Mouse (Mus musculus) kidney, embryonic 14.5 days (tissue): Measurements from ENCODE around the gene Gmeb2. TPM values are rescaled to one million over a fixed set of nuclear protein-coding genes. Genes with fewer than 3 reads are reported as not detected.

Experiments
- ATAC-seq: fragments of 200-750 bp; cut with Nextera tagmentation; 2 replicates; pipeline ENCODE4 v1.8.0; 2017; ENCODE audit warnings: moderate number of reproducible peaks, mild to moderate bottlenecking, moderate TSS enrichment, moderate library complexity; ENCODE audit not compliant: low FRiP score, low TSS enrichment
- H3K27ac ChIP-seq: fragments of 300-500 bp; sonication (generic); 2 replicates; pipeline ENCODE4 v1.5.1; 2014; ENCODE audit warnings: low read depth, mild to moderate bottlenecking, low read length, moderate library complexity, mixed read lengths
- H3K27me3 ChIP-seq: fragments of 300-500 bp; sonication (generic); 2 replicates; pipeline ENCODE4 v1.6.1; 2014; ENCODE audit warnings: mild to moderate bottlenecking, low read length; ENCODE audit not compliant: control insufficient read depth, insufficient read depth
- H3K36me3 ChIP-seq: fragments of 300-500 bp; sonication (generic); 2 replicates; pipeline ENCODE4 v1.6.1; 2014; ENCODE audit warnings: low read length, mixed read lengths; ENCODE audit not compliant: control insufficient read depth, insufficient read depth
- H3K4me1 ChIP-seq: fragments of 300-500 bp; sonication (generic); 2 replicates; pipeline ENCODE4 v1.6.1; 2014; ENCODE audit warnings: low read length, mixed read lengths; ENCODE audit not compliant: control insufficient read depth, insufficient read depth
- H3K4me2 ChIP-seq: fragments of 300-500 bp; sonication (generic); replicated peaks from 2 replicates; pipeline ENCODE4 v1.6.1; 2014; ENCODE audit warnings: low read depth, mild to moderate bottlenecking, low read length
- H3K4me3 ChIP-seq: fragments of 300-500 bp; sonication (generic); 2 replicates; pipeline ENCODE4 v1.5.1; 2014; ENCODE audit warnings: mild to moderate bottlenecking, low read length
- H3K9ac ChIP-seq: fragments of 300-500 bp; sonication (generic); 2 replicates; pipeline ENCODE4 v1.6.1; 2014; ENCODE audit warnings: low read depth, mild to moderate bottlenecking, low read length, moderate library complexity
- H3K9me3 ChIP-seq: fragments of 300-500 bp; sonication (generic); 2 replicates; pipeline ENCODE4 v1.6.1; 2016; ENCODE audit warnings: low read length; ENCODE audit not compliant: control insufficient read depth
- WGBS: fragments of 180-500 bp; shearing (Covaris S2); extraction: QIAGEN DNeasy Blood & Tissue Kit; methylation state at CpG from one replicate; pipeline ENCODE4 v1.1.7; 2014; 5-methylcytosine and 5-hydroxymethylcytosine counted together
- polyA plus RNA-seq: library from polyadenylated mRNA; unstranded; fragments of >200 nt; fragmentation: Nextera tagmentation; extraction: Ambion mirVana; gene quantifications from 2 replicates; pipeline ENCODE4 v1.2.1, GENCODE M21; 2014

Gene Gmeb2
- polyA plus RNA-seq, 1 experiment from 2014 or later: 17.9 TPM

GRCm38 (mm10) chr2:181238861-181239260, 49.0 kb downstream of the Gmeb2 start:
- no peak for ATAC-seq
- 73% methylated on average over 2 of the region's 2 CpGs for whole genome bisulfite sequencing
- no peak overlapping the region for H3K9ac ChIP-seq

GRCm38 (mm10) chr2:181238091-181238610, 49.7 kb downstream of the Gmeb2 start:
- no peak overlapping the region for H3K9ac ChIP-seq
- no peaks in the 10 kb centered on the region for H3K9me3 ChIP-seq
- no peak overlapping the region for H3K4me3 ChIP-seq
- 75% methylated on average over 10 of the region's 10 CpGs for WGBS
- H3K4me1 ChIP-seq: no peaks in the 10 kb centered on the region
- H3K27ac ChIP-seq: no peak overlapping the region
- no peaks in the 10 kb centered on the region; the same call in 1 of the 2 replicates for H3K36me3 ChIP-seq
- no peak for ATAC-seq
- no peak overlapping the region for H3K4me2 ChIP-seq
- no peaks in the 10 kb centered on the region for H3K27me3 ChIP-seq

More at GRCm38 (mm10) chr2:181238861-181239260, 49.0 kb downstream of the Gmeb2 start:
- Histone ChIP-seq H3K36me3 (no peaks in the 10 kb centered on the region; the same call in 1 of the 2 replicates), H3K27me3 (no peaks in the 10 kb centered on the region), H3K4me2 (no peak overlapping the region), H3K27ac (no peak overlapping the region), H3K4me3 (no peak overlapping the region), H3K9me3 (no peaks in the 10 kb centered on the region), H3K4me1 (no peaks in the 10 kb centered on the region)

DNA sequence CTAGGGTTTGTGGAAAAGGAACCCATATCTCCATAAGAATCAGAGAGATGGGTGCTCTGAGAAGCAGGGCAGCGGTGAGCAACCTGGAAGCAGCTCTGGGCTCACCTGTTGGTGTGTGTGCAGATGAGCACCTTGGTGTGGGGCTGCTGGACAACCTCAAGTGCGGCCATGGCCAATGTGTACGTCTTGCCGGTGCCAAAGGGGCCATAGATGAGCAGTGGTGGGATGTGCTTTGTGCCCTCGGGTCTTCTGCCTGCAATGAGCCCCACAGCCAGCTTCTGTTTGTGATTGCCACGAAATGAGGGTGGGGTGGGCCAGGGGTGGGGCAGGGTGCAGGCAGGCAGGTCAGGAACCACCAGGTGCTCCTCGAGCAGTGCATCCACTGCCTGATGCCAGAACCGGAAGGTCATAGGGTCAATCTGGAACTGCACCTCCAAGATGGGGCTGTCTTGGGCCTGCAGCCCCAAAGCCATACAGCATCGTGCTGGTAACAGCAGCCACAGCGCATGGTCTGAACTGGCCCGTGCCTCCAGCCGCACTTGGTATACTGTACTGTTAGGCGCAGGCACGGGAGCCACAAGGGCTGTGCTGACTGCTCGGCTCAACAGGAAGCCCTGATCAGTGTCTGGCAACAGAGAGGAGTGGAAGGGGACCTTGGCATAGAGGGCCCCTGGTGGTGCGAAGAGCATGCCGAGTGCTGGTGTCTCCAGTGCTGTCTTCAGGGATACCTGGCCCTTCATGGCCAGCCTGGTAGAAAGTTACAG, 50.4 kb downstream of the Gmeb2 start:
- Histone ChIP-seq H3K27ac (no peak overlapping the region), H3K4me1 (no peaks in the 10 kb centered on the region)
- no peak for ATAC-seq

DNA sequence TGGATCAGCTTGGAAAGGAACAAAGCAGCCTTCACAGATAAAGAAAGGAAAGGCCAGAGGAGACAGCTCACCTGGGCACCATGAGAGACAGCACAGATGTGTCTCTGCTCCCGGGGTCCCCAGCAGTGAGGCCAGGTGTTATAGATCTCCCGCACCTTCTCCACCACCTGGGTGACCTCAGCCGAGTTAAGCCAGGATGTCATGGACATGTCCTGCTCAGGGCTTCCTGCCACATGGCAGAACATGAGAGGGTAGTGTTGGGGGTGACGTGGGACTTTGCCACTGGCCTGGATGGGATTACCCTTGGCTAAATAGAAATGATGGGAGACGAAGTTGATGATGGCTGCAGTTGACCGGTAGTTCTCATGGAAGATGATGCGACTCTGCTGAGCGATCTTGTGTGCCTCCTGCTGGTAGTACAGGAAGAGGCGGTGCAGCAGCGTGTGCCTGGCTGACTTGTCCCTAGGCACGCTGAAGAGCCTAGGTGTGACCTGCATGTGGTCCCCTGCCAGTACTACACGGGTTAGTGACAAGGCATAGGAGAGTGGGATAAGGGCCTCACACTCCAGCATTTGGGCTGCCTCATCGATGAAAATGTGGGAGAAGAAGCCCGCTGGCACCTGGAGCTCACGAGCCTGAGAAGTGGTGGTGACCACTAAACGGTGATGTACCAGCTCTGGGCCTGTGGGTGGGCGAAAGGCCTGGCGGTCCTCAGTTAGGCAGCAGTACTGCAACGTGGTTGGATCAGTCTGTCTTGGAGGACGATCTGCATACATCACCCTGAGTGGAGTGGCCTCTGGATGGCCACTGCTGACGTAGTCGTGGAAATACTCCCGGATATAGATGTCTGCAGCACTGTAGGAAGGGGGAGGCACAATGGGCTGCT, 51.9 kb downstream of the Gmeb2 start:
- Histone ChIP-seq H3K4me3 (no peak overlapping the region), H3K36me3 (no peaks in the 10 kb centered on the region; the same call in 1 of the 2 replicates), H3K4me2 (no peak overlapping the region), H3K27me3 (no peaks in the 10 kb centered on the region), H3K4me1 (no peaks in the 10 kb centered on the region), H3K9ac (no peak overlapping the region), H3K27ac (no peak overlapping the region), H3K9me3 (no peaks in the 10 kb centered on the region)
- 86% methylated on average over 23 of the region's 23 CpGs for WGBS
- ATAC-seq: no peak

More for the DNA sequence above, 50.4 kb downstream of the Gmeb2 start:
- WGBS: 92% methylated on average over 17 of the region's 17 CpGs
- no peaks in the 10 kb centered on the region; the same call in 1 of the 2 replicates for H3K36me3 ChIP-seq
- H3K4me3 ChIP-seq: no peak overlapping the region
- H3K27me3 ChIP-seq: no peaks in the 10 kb centered on the region
- no peak overlapping the region for H3K9ac ChIP-seq
- no peak overlapping the region for H3K4me2 ChIP-seq
- H3K9me3 ChIP-seq: no peaks in the 10 kb centered on the region

DNA sequence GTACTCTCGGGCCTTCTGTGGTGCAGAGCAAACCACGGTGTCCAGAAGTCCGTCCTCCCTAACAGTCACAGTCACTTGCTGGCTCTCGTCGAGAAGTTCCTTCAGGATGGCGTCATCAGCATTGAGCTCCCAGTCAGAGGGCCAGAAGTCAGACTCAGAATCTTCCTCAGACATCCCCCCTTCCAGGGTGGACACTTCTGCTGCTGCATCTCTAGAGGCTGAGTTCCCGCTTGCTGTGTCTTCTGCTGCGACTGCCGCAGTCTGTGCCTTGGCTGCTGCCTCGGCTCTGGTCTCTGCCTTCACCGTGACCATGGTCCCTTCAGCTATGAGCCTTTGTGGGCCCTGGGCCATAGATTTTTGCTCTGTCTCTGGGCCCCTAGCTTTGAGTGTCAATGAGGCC, 53.2 kb downstream of the Gmeb2 start:
- H3K9me3 ChIP-seq: no peaks in the 10 kb centered on the region
- no peak overlapping the region for H3K27ac ChIP-seq
- H3K4me1 ChIP-seq: no peaks in the 10 kb centered on the region
- H3K4me2 ChIP-seq: no peak overlapping the region
- no peak overlapping the region for H3K4me3 ChIP-seq
- no peaks in the 10 kb centered on the region for H3K27me3 ChIP-seq
- no peak for ATAC-seq
- no peaks in the 10 kb centered on the region; the same call in 1 of the 2 replicates for H3K36me3 ChIP-seq
- no peak overlapping the region for H3K9ac ChIP-seq
- WGBS: 91% methylated on average over 11 of the region's 11 CpGs

- WGBS: 91% methylated on average over 15 of the region's 15 CpGs
- no peaks in the 10 kb centered on the region for H3K27me3 ChIP-seq
- H3K27ac ChIP-seq: no peak overlapping the region
- H3K4me2 ChIP-seq: no peak overlapping the region
- no peak overlapping the region for H3K9ac ChIP-seq
- H3K4me1 ChIP-seq: no peaks in the 10 kb centered on the region
- H3K36me3 ChIP-seq: no peaks in the 10 kb centered on the region; the same call in 1 of the 2 replicates
- no peak overlapping the region for H3K4me3 ChIP-seq
- no peak for ATAC-seq
- H3K9me3 ChIP-seq: no peaks in the 10 kb centered on the region
Observed at GRCm38 (mm10) chr2:181233443-181233842, 54.4 kb downstream of the Gmeb2 start.

DNA sequence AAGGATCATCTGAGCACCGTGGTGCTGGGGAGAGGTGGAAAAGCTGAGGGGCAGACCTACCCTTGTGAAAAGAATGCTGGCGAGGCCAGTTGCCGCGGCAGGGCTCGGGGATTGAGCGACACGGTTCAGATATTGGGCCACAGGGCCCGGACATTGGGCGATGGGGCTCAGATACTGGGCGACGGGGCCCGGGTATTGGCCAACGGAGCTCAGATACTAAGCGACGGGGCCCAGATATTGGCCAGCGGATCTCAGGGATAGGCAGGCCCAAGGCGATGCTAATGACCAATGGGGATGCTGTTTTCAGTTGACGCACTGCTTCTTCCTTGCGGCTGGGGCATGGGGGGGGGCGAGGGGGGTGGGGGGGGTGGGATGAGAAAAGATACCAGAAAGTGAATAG, 56.7 kb downstream of the Gmeb2 start:
- no peak for ATAC-seq
- H3K9me3 ChIP-seq: no peaks in the 10 kb centered on the region
- H3K4me2 ChIP-seq: no peak overlapping the region
- H3K4me1 ChIP-seq: no peaks in the 10 kb centered on the region
- 85% methylated on average over 19 of the region's 20 CpGs for WGBS
- H3K27ac ChIP-seq: no peak overlapping the region
- no peaks in the 10 kb centered on the region for H3K36me3 ChIP-seq
- H3K27me3 ChIP-seq: no peaks in the 10 kb centered on the region
- no peak overlapping the region for H3K4me3 ChIP-seq
- no peak overlapping the region for H3K9ac ChIP-seq

GRCm38 (mm10) chr2:181228335-181228734, 59.5 kb downstream of the Gmeb2 start:
- Histone ChIP-seq H3K27me3 (no peaks in the 10 kb centered on the region), H3K9me3 (no peaks in the 10 kb centered on the region), H3K9ac (no peak overlapping the region), H3K4me1 (no peaks in the 10 kb centered on the region), H3K36me3 (no peaks in the 10 kb centered on the region), H3K4me3 (no peak overlapping the region), H3K27ac (no peak overlapping the region), H3K4me2 (no peak overlapping the region)
- no peak for ATAC-seq
- WGBS: 73% methylated on average over 1 of the region's 1 CpGs
